Mouse (Mus musculus) frontal cortex, postnatal 25 days (tissue): ENCODE data around the gene Alyref2.

Experiments
- DNase-seq, 2 experiments: peaks; one replicate each; pipeline ENCODE4 v3.0.0; 2022; ENCODE audit warnings: low spot score in 2 of 2

Alyref2 gene

DNA sequence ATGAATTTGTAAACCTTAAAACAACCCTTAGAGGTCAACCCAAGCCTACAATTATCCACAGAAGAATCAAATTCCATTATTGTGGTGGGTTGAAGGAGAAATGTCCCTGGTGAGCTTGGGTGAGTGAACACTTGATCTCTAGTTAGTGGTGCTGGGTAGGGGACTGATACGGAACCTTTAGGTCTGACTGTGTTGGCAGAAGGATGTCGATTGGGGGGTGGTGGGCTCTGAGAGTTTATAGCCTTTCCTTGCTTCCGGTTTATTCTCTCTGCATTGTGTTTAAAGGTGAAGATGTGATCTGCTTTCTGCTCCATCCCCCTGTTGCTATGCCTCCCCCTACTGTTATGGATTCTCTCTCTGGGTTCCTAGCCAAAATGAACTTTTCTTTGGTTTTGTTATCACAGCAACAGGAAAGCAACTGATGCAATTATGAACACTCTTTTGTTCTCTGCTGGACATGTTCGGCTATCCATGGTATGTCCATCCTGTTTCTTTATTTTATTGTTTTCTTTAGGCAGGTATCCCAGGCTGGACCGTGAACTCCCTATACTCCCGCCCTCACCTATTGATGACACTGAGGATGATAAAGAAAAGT is 2.2 kb upstream of the Alyref2 start:
- no peak for DNase-seq

DNA sequence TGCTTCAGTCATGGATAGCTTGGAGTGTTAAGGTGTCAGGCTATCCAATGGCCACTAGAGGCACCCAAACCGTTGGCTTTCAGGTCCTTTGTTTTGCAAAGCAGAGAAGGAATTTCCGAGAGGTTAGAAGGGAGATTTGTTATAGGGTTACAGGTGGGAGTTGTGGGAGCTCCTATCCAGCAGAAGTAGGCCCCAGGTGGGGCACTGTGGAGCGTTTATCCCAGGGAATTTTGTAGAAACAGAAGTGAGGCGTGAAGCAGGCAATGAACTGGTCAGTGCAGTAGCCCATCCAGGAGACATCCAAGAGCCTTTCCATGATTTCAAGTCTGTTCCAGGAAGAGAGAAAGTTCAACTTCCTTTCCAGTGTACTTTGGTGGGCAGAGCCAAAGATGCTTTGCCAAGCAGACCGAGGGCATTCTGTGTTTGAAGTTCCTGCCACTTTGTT is 1.6 kb upstream of the Alyref2 start:
- DNase-seq, result no peak

DNA sequence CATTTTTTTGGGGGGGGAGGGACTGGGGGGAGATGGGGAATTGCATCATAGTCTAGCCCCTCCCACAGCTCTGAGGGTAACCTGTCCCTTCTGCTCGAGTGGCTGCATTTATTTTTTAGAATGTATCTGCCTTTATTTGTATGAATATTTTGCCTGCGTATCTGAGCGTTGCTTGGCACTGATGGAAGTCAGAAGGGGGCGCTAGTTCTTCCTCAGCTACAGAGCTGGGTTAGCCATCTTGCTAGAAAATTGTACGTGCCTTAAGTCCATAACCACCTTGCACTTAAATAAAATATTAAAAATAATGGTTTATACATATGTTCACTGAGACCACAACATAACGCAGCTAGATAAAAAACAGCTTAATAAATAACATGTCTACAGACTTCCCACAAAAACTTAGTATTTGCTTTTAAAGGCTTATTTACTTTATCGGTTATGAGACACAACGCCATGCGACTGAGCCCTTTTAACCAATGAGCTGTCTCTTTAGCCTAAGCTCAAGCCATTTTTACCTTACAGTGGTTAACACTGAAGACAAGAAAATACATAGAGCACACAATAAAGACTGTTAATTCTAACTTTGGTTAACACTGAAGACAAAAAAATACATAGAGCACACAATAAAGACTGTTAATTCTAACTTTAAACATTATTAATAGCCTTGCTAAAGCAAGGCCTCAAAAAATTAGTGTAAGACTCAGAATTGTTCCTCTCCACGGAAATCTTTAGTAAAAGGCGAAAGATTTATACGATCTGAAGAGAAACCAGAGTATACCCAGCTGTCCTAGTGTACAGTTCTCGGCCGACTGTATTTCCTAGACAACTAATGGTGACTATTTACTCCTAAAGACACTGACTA is 659 bp upstream of the Alyref2 start:
- DNase-seq, result no peak

DNA sequence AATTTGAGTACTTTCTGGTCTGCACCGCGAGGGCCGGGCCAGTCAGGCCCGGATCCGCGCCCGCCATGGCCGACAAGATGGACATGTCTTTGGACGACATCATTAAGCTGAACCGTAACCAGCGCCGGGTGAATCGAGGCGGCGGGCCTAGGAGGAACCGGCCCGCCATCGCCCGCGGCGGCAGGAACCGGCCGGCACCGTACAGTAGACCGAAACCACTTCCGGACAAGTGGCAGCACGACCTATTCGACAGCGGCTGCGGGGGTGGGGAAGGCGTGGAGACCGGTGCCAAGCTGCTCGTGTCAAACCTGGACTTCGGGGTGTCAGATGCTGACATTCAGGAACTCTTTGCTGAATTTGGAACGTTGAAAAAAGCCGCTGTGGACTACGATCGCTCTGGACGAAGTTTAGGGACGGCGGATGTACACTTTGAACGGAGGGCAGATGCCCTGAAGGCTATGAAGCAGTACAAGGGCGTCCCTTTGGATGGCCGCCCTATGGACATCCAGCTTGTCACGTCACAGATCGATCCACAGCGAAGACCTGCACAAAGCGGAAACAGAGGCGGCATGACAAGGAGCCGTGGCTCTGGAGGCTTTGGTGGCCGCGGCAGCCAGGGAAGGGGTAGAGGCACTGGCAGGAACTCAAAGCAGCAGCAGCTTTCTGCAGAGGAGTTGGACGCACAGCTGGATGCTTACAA is 464 bp downstream of the Alyref2 start:
- peak; percentile 34 to 42 for DNase-seq

DNA sequence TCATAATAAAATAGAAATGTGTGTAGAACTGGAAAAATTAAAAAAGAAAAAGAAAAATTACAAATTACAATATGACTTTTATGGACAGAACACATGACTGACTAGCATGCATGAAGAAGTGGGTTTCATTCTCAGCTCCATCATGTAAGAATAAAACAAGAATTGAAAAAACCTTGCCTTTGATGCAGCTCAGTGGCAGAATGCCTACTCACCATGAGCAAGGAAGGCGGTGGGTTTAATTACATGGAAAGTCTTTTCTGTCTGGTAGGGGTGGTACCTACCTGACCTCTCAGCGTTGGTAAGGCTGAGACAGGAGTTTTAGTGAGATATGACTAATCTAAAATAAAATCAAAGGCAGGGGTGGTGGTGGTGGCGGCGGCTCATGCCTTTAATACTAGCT is 1.3 kb downstream of the Alyref2 start:
- DNase-seq, result no peak

DNA sequence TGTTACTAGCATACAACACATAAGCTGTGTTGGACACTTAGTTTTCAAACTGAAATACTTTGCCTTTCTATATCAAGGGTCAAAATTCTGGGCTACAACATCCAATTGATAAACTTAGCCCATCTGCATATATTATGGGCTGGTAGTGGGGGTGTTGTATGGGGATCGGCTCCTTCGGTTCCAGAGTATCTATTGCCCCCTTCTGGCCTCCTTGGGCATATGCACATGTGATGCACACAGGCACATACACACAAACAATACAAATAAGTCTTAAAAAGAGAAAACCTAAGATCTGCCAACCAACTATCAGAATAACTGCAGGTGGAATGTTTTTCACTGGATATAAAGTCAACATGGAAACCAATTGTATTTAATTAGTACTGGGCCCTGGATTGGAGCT is 10.0 kb downstream of the Alyref2 start:
- DNase-seq, result no peak

DNA sequence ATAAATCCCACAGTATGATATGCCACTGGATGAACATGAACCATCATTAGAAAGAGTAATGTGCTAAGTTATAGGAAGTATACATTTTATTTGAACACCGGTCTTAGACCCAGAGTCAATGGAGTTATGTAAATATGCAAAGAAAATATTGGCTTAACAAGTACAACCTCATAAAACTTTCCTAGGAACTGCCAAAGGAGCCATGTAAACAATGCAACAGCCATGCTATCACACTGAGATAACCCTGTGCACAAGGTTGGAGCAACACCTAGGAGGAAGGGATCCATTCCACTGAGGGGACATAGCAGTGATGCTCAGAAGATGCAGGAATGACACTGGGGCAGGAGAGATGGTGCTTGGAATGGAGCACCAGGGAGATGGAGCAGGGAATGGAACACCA is 10.5 kb downstream of the Alyref2 start:
- no peak for DNase-seq

DNA sequence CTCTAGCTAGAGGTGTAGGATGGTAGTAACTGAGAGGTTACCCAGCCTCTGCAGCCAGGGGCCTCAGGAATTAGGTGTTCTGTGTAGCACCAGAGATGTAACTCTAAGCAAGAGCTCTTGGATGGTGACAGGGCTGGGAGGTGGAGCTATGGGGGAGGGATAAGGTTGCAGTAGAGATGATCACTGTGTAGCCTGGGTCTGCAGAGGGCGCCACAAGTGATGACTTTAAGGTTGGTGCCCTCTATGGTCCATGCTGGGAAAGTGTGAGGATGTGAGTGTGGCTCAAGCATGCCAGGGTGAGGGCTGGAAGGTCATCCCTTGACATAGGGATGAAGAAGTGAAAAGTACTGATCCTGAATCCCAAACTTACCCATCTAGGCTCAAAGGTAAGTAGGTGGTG is 11.8 kb downstream of the Alyref2 start:
- DNase-seq, result no peak

DNA sequence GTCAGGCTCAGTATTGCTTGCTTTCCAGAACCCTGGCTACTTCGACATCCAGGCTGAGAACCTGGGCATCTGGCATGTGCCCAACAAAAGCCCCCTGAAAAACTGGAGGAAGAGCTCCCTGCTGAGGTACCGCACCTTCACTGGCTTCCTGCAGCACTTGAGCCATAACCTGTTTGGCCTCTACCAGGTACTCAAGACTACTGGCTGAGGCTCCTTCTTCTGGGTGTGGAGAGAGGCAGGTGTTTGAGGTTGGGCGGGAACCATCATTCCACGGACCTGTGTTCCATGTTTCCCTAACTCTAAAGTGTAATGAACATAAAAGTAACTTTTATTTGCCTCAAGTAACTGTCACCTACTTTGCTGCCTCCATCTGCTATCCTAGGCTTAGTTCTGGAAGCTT is 12.3 kb downstream of the Alyref2 start:
- no peak for DNase-seq

DNA sequence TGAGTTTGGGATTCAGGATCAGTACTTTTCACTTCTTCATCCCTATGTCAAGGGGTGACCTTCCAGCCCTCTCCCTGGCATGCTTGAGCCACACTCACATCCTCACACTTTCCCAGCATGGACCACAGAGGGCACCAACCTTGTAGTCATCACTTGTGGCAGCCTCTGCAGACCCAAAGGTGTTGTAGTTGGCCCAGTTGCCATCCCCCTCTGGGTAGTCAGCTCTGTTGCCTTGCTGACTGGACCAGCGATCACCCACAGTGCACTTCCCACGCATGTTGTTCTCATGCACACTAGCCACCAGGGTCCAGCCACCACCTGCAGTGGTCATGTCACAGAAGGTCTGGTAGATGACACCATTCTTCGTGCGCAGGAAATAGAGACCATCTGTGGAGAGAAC is 28.1 kb downstream of the Alyref2 start:
- no peak for DNase-seq

DNA sequence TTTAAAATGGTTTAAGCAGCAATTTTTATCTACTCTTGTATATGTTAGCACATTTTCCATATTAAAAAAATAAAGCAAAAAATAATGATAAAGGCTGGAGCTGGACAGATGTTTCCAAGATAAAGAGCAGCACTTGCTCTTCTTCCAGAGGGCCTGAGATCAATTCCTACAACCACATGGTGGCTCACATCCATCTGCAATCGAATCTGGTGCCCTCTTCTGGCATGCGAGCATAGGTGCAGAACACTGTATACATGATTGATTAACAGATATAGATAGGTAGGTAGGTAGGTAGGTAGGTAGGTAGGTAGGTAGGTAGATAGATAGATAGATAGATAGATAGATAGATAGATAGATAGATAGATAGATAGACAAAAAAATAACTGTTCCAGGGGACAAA is 29.6 kb downstream of the Alyref2 start:
- DNase-seq, result no peak

DNA sequence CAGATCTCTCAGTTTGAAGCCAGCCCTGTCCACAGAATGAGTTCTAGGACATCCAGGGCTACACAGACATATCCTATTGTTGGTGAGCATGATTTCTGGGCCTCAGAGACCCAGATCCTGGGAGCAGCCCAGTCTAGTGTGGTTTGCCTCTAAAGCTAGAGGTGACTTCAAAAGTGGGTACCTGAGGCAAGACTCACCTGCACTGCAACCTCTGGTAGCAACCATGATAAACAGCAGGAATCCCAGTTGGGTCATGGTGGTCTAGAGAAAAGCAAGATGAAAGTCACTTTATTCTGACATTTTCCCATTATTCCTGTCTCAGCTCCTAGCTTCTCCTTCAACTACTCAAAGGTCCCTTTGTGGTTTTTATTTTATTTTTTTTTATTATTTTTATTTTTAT is 31.3 kb downstream of the Alyref2 start:
- DNase-seq, result no peak

DNA sequence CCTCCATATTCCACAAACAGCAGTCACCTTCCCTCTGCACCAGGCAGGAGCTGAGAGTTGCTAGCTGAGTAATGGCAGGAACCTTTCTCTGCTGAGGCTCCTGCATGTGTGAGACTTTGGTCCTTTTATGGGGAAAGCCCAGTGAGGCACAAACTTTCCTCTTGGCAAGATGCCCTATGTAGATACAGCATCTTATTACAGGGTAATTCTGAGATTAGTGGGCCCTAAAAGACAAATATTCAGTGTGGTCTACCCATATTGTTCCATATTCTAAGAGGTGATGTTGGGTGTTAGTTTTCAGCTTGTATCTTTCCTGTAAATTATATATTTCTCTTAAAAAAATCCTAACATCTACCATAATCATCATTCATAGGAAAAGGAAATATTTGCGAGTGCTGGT is 31.9 kb downstream of the Alyref2 start, which contains the start of gene Itln1:
Itln1 (minus strand) TSS at position 101 of the 400 bp plus-strand sequence.
- no peak for DNase-seq

DNA sequence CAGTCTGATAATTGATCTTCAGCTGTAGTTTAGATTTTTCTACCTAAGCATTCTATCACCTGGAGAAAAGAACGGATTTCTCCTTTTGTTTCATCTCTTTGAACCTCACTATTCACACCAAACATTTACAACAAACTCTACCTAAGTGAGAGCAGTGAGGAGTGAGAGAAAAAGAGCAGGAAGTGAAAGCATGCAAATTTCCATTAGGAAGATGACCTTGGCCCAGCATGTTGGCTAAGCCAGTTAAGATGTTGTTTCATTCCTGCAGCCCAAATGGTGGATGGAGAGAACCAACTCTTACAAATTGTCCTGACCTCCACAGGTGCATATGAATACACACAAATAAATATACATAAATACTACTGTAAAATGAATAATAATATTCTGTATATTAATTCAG is 37.4 kb downstream of the Alyref2 start:
- no peak for DNase-seq

DNA sequence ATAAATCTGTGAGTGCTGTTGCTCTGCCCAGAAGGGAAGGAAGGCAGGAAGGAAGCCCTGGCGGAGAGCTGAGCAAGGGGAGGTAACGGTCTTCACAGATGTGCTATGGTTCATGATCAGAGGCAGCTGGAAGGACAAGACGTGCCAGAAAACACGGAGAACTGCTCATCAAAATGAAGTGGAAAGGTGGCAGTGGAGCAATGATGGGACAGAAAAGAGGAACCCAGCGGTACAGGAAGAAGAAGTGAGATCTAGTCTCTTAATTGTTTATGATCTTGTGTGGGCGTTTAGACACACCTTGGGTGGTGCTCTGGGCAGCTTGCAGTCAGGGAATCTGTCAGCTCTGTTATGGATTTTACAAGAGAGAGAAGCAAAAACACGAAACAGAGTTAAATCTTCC is 48.0 kb downstream of the Alyref2 start:
- DNase-seq, result no peak

DNA sequence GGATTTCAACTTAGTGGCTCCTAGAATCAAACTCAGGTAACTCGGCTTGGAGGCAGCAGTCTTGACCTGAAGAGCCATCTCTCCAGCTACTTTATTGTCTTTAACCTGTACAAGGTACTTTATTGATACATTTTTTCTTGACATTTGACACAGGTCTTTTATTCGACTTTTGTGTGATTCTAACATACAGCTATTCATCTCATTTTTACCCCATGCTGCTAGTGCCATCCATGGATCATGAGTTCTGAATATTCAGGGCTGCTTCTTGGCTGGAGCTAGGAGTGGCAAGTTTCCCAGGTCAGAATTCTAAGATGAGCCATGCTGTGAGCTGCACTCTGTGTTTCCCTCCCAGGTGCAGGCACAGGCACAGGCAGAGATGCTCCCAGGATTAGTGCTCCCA is 49.0 kb downstream of the Alyref2 start:
- no peak for DNase-seq

DNA sequence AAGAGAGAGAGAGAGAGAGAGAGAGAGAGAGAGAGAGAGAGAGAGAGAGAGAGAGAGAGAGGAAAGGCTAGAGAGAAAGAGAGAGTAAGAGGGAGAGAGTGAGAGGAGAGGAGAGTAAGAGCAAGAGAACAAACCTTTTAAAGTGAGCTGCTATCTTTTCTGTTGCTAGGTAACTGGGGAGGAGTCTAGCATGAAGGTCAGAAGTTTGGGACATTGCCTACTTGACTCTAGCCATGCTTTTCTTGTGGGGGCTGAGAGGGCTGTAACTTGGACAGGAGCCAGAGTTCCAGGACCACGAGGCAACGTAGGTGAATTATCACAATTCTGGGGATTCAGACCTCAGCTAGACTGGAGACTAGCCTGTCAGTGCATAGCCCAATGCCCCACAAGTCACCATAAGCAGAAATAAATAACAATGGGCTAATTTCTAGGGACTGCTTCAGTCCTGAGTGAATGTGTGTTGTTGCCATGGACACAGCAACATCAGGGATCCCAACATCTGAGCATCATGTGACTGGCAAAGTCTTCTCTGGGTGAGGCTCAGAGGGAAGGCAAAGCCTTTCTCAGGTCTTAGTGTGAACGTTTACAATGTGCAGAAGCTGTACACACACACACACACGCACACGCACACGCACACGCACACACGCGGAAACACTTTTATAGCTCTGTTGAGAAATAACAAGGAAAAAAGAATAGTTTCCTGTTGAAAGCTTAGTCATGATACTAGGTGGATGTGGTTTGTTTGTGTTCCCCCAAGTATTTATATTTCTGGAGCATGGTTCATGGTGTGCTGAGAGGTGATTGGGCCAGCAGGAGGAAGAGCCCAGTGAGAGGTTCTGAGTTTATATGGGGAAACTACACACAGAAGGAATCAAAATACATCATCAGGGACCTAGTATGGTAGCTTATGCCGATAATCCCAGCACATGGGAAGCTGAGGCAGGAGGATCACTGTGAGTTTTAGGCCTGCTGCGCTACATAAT is 50.4 kb downstream of the Alyref2 start:
- no peak for DNase-seq
